Mouse (Mus musculus): ENCODE measurements around the gene Dock4. TPM values are rescaled to one million over a fixed set of nuclear protein-coding genes. Genes with fewer than 3 reads are reported as not detected.

Gene Dock4
- total and polyA plus RNA-seq, 3 experiments = 0.26 to 0.67 (median 0.38) TPM

DNA sequence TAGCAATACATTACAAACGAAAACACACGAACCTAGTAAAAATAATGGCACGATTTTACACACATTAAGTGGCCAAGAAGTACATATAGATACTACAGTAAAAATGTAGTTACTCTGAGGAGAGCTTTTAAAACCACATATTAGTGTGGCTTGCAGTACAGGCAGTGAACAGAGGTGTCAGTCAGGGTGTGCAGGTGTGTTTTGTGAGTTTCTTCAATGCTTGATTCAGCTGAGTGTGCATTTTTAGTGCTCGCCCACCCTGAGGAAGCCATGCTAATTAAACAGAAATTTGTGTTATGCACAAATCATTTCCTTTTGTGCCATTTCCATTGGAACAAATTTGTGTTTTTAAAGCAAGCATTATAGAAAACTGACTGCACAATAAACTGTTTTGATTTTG lies 77.3 kb downstream of the Dock4 start:
- dilution Hi-C loops (cut with MboI; ENCODE audit: extremely low pct_ligation_motif_present, extremely low pct_unique_long_range_greater_than_20kb, low sequenced_read_pairs) = no loop called here
- DNase-seq (ENCODE audit: extremely low read depth) = peak; percentile 14
- H3K9me3 ChIP-seq (replicated peaks; ENCODE audit: low read length) = no peaks in the 10 kb centered on the region
- no peak overlapping the region for H3K9ac ChIP-seq (ENCODE audit: insufficient read depth, low read depth)
- TF ChIP-seq ZNF384 (IDR thresholded peaks at IDR 0.05; ENCODE audit: low read depth, low read length) (no peak), SIN3A (IDR thresholded peaks at IDR 0.05; ENCODE audit: low read length) (no peak), HCFC1 (IDR thresholded peaks at IDR 0.05; ENCODE audit: low read depth, low read length) (no peak), GABPA (IDR thresholded peaks at IDR 0.05; ENCODE audit: insufficient replicate concordance, low read depth, low read length) (no peak), POLR2A (IDR thresholded peaks at IDR 0.05; ENCODE audit: low read depth, low read length) (no peak), ETS1 (conservative IDR thresholded peaks at IDR 0.05; ENCODE audit: low read depth, low read length) (no peak), MAZ (IDR thresholded peaks at IDR 0.05; ENCODE audit: low read depth, low read length) (no peak), MAFK (IDR thresholded peaks at IDR 0.05; ENCODE audit: insufficient replicate concordance, low read length) (peak; percentile 90), RAD21 (IDR thresholded peaks at IDR 0.05; ENCODE audit: low read depth, low read length) (peak; percentile 24), CTCF (conservative IDR thresholded peaks at IDR 0.05 in 1 of 2, IDR thresholded peaks at IDR 0.05 in 1 of 2; ENCODE audit: low read depth in 2 of 2, low read length in 2 of 2) (peak in 1 of 2 experiments; percentile 17; a peak in 1 of 4 replicates), KAT2A (IDR thresholded peaks at IDR 0.05; ENCODE audit: insufficient replicate concordance, low read length) (no peak), MXI1 (IDR thresholded peaks at IDR 0.05; ENCODE audit: low read depth, low read length) (no peak)
- in situ Hi-C loops (cut with MboI; ENCODE audit: low pct_ligation_motif_present, low pct_unique_long_range_greater_than_20kb, low sequenced_read_pairs) = no loop called here
- H3K4me3 ChIP-seq (replicated peaks in 1 of 3; ENCODE audit: low read depth in 2 of 3, low read length in 2 of 3, poor library complexity in 1 of 3) = no peak overlapping the region
- H3K27me3 ChIP-seq (replicated peaks) = no peaks in the 10 kb centered on the region
- H3K4me2 ChIP-seq (ENCODE audit: insufficient read depth, low read depth, poor library complexity, severe bottlenecking) = no peak overlapping the region
- H3K27ac ChIP-seq (ENCODE audit: insufficient read depth, low read depth) = no peak overlapping the region
- no peaks in the 10 kb centered on the region for H3K36me3 ChIP-seq (replicated peaks in 1 of 2; ENCODE audit: control insufficient read depth in 1 of 2, insufficient read depth in 1 of 2, low read length in 1 of 2)
- no peaks in the 10 kb centered on the region for H3K79me2 ChIP-seq (replicated peaks; ENCODE audit: control insufficient read depth, extremely low read depth, insufficient read depth, poor library complexity, severe bottlenecking)
- H3K4me1 ChIP-seq (ENCODE audit: control insufficient read depth in 1 of 2, insufficient read depth in 2 of 2) = peaks cover 0 to 15% of the 10 kb centered on the region in 2 experiments; a peak in 2 of 4 replicates

DNA sequence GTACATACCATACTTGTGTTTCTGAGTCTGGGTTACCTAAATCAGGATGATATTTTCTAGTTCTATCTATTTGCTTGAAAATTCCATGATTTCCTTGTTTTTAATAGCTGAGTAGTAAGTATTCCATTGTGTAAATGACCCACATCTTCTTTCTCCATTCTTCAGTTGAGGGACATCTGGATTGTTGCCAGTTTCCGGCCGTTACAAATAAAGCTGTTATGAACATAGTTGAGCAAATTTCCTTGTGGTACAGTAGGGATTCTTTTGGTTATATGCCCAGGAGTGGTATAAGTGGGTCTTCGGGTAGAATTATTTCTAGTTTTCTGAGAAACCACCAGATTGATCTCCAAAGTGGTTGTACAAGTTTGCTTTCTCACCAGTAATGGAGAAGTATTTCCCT lies 79.3 kb downstream of the Dock4 start:
- Histone ChIP-seq H3K4me3 (replicated peaks in 1 of 3; ENCODE audit: low read depth in 2 of 3, low read length in 2 of 3, poor library complexity in 1 of 3) (no peak overlapping the region), H3K9ac (ENCODE audit: insufficient read depth, low read depth) (no peak overlapping the region), H3K79me2 (replicated peaks; ENCODE audit: control insufficient read depth, extremely low read depth, insufficient read depth, poor library complexity, severe bottlenecking) (no peaks in the 10 kb centered on the region), H3K36me3 (replicated peaks in 1 of 2; ENCODE audit: control insufficient read depth in 1 of 2, insufficient read depth in 1 of 2, low read length in 1 of 2) (no peaks in the 10 kb centered on the region), H3K4me1 (ENCODE audit: control insufficient read depth in 1 of 2, insufficient read depth in 2 of 2) (peaks cover 0 to 15% of the 10 kb centered on the region in 2 experiments; a peak in 2 of 4 replicates), H3K27ac (ENCODE audit: insufficient read depth, low read depth) (no peak overlapping the region), H3K9me3 (replicated peaks; ENCODE audit: low read length) (no peaks in the 10 kb centered on the region), H3K4me2 (ENCODE audit: insufficient read depth, low read depth, poor library complexity, severe bottlenecking) (no peak overlapping the region), H3K27me3 (replicated peaks) (no peaks in the 10 kb centered on the region)
- no peak for DNase-seq (ENCODE audit: extremely low read depth)
- TF ChIP-seq POLR2A (IDR thresholded peaks at IDR 0.05; ENCODE audit: low read depth, low read length) = no peak
- no peak for TF ChIP-seq POLR2AphosphoS2 (IDR thresholded peaks at IDR 0.05; ENCODE audit: low read depth, low read length)
- TF ChIP-seq E2F4 (IDR thresholded peaks at IDR 0.05; ENCODE audit: insufficient replicate concordance, low read depth, low read length) = no peak
- TF ChIP-seq PAX5 (IDR thresholded peaks at IDR 0.05; ENCODE audit: low read length) = no peak
- TF ChIP-seq CTCF (conservative IDR thresholded peaks at IDR 0.05 in 1 of 2, IDR thresholded peaks at IDR 0.05 in 1 of 2; ENCODE audit: low read depth in 2 of 2, low read length in 2 of 2) = no peak
- TF ChIP-seq MAX (IDR thresholded peaks at IDR 0.05; ENCODE audit: low read length) = no peak
- no peak for TF ChIP-seq CHD2 (IDR thresholded peaks at IDR 0.05; ENCODE audit: low read length)
- no peak for TF ChIP-seq CHD1 (IDR thresholded peaks at IDR 0.05; ENCODE audit: low read depth, low read length)
- no peak for TF ChIP-seq NELFE (IDR thresholded peaks at IDR 0.05; ENCODE audit: low read depth, low read length)
- in situ Hi-C loops (cut with MboI; ENCODE audit: low pct_ligation_motif_present, low pct_unique_long_range_greater_than_20kb, low sequenced_read_pairs) (no loop called here), dilution Hi-C loops (cut with MboI; ENCODE audit: extremely low pct_ligation_motif_present, extremely low pct_unique_long_range_greater_than_20kb, low sequenced_read_pairs) (no loop called here)

Measured in CH12.LX (cell line).